Mouse (Mus musculus) bone marrow, adult 2 months (tissue): ENCODE results near the gene Appl1.

Experiments
- CTCF ChIP-seq: fragments of 200-500 bp; IDR thresholded peaks from 2 replicates; pipeline ENCODE4 v1.5.1; 2011; ENCODE audit warnings: low read length, control low read depth; ENCODE audit not compliant: control insufficient read depth, insufficient read depth
- POLR2A ChIP-seq: fragments of 200-500 bp; IDR thresholded peaks from 2 replicates; pipeline ENCODE4 v1.6.1; 2011; ENCODE audit warnings: low read depth, mild to moderate bottlenecking, control low read depth, low read length, borderline replicate concordance; ENCODE audit not compliant: control insufficient read depth

- TF ChIP-seq POLR2A (no peak), CTCF (no peak)
Measured at GRCm38 (mm10) chr14:27005937-27006336, 34.9 kb upstream of the Appl1 start.
